Mouse (Mus musculus) limb, embryonic 11.5 days (tissue): Measurements from ENCODE around the gene 1700012A03Rik. TPM values are rescaled to one million over a fixed set of nuclear protein-coding genes. Genes with fewer than 3 reads are reported as not detected.

Experiments
- ATAC-seq: fragments of 200-750 bp; cut with Nextera tagmentation; 2 replicates; pipeline ENCODE4 v1.8.0; 2017; ENCODE audit warnings: low read depth; ENCODE audit not compliant: insufficient number of reproducible peaks, low FRiP score, low TSS enrichment
- DNase-seq: peaks from one replicate; pipeline ENCODE4 v3.0.0-alpha.2; 2015; ENCODE audit warnings: low spot score
- H3K27ac ChIP-seq: fragments of 300-500 bp; sonication (generic); replicated peaks from 2 replicates; pipeline ENCODE4 v1.5.1; 2014; ENCODE audit warnings: low read depth, mild to moderate bottlenecking, low read length
- H3K27me3 ChIP-seq: fragments of 300-500 bp; sonication (generic); 2 replicates; pipeline ENCODE4 v1.6.1; 2014; ENCODE audit warnings: mild to moderate bottlenecking, low read length, mixed read lengths; ENCODE audit not compliant: control insufficient read depth, insufficient read depth
- H3K36me3 ChIP-seq: fragments of 300-500 bp; sonication (generic); 2 replicates; pipeline ENCODE4 v1.6.1; 2014; ENCODE audit warnings: mild to moderate bottlenecking, low read length, moderate library complexity, mixed read lengths; ENCODE audit not compliant: control insufficient read depth, insufficient read depth
- H3K4me1 ChIP-seq: fragments of 300-500 bp; sonication (generic); 2 replicates; pipeline ENCODE4 v1.6.1; 2014; ENCODE audit warnings: low read length, mixed read lengths; ENCODE audit not compliant: control insufficient read depth, insufficient read depth
- H3K4me2 ChIP-seq: fragments of 300-500 bp; sonication (generic); 2 replicates; pipeline ENCODE4 v1.6.1; 2014; ENCODE audit warnings: low read depth, mild to moderate bottlenecking, moderate library complexity; ENCODE audit not compliant: severe bottlenecking
- H3K4me3 ChIP-seq: fragments of 300-500 bp; sonication (generic); 2 replicates; pipeline ENCODE4 v1.5.1; 2014; ENCODE audit warnings: low read depth, low read length
- H3K9ac ChIP-seq: fragments of 300-500 bp; sonication (generic); 2 replicates; pipeline ENCODE4 v1.6.1; 2014; ENCODE audit warnings: mild to moderate bottlenecking, low read length
- H3K9me3 ChIP-seq: fragments of 300-500 bp; sonication (generic); 2 replicates; pipeline ENCODE4 v1.6.1; 2016; ENCODE audit warnings: low read length; ENCODE audit not compliant: control insufficient read depth
- WGBS: fragments of 180-500 bp; shearing (Covaris S2); extraction: QIAGEN DNeasy Blood & Tissue Kit; methylation state at CpG from one replicate; pipeline ENCODE4 v1.1.7; 2014; 5-methylcytosine and 5-hydroxymethylcytosine counted together
- polyA plus RNA-seq: library from polyadenylated mRNA; unstranded; fragments of >200 nt; fragmentation: Nextera tagmentation; extraction: Ambion mirVana; gene quantifications from 2 replicates; pipeline ENCODE4 v1.2.1, GENCODE M21; 2014

The 1700012A03Rik gene
- polyA plus RNA-seq, 1 experiment from 2014 or later: not detected

DNA sequence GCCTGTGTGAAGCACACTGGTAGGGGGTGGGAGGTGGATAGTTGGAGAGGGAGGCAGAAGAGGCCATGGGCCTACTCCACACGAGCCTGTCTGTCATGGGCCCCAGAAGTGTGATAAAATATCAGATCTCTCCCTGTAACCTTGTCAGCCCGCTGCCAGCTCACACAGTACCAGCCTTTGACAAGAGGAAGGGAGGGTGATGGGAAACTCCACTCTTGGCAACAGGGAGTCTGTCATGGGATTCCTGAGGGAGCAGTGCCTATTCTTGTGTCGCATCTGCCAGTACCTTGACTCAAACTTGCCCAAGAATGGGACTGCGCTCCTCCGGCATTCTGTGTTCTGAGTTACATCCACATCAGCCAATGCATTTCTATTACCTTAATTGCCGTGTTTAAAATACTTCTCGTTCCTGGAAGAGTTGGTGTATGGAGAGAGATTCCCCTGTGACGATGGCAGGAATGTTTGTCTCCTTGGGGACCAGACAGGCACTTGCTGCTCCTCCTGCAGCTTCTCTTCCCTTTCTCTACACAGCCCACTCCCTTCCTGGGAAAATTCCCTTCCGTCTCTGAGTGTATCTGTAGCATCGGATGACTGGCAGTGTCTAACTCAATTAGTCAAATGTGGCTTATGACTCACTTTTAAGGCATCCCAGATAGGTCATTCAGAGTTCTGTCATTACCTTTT, 28.1 kb upstream of the 1700012A03Rik start:
- no peak overlapping the region for H3K27ac ChIP-seq
- H3K4me3 ChIP-seq: no peak overlapping the region
- DNase-seq: no peak
- no peaks in the 10 kb centered on the region for H3K9me3 ChIP-seq
- no peak for ATAC-seq
- H3K36me3 ChIP-seq: no peaks in the 10 kb centered on the region
- H3K4me1 ChIP-seq: no peaks in the 10 kb centered on the region
- H3K9ac ChIP-seq: no peak overlapping the region
- no peaks in the 10 kb centered on the region for H3K27me3 ChIP-seq
- WGBS: 85% methylated on average over 10 of the region's 10 CpGs
- no peak overlapping the region for H3K4me2 ChIP-seq

DNA sequence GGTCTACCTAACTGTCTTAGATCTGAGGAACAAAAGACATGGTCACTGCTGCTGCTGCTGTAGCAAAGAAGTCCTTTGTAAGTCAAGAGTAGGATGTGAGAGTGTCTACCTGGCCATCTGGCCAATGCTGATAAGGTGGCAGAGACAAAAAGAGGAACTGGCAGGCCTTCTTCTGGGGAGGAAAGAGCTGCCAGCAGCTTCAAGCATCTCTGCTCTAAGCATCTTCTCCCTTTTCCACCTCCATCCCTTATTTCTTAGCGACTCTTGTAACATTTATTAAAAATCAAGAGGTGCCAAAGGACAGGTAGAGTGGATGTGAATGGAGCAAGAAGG, 27.5 kb upstream of the 1700012A03Rik start:
- Histone ChIP-seq H3K4me3 (no peak overlapping the region), H3K4me1 (no peaks in the 10 kb centered on the region), H3K9me3 (no peaks in the 10 kb centered on the region), H3K36me3 (no peaks in the 10 kb centered on the region), H3K4me2 (no peak overlapping the region), H3K27ac (no peak overlapping the region), H3K27me3 (no peaks in the 10 kb centered on the region), H3K9ac (no peak overlapping the region)
- no peak for DNase-seq
- ATAC-seq: no peak
- WGBS: 92% methylated on average over 1 of the region's 1 CpGs

DNA sequence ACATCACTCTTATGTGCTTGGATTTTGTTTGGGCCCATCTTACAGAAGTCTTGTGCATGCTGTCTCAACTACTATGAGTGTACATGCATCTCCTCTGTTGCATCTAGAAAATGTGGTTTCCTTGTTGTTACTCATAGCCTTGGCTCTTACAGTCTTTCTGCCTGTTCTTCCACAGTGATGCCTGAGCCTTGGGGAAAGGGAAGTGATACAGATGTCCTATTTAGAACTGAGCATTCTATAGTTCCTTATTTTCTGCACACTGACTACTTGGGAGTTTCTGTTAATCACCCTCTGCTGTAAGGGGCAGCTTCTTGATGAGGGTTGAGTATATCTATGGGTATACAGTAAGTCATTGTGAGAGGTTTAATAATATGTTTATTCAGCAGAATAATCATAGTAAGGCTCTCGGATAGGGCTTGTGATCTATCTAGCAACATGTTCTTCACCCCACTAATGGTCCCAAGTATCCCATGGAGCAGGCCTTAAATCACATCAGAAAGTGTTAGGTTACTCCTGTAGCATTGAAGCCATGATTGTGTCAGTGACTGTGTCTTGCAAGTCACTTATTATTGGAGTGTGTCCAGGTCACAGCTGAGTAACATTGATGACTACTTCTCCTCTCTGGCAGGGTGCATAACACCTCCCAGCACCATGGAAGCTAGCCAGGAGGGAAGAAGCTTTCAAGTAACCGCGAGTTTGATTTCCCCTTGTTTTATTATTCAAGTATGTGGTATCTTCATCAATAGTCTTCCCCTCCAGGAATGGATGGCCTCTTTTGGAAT, 21.6 kb upstream of the 1700012A03Rik start:
- no peak for DNase-seq
- Histone ChIP-seq H3K36me3 (no peaks in the 10 kb centered on the region), H3K9ac (no peak overlapping the region), H3K4me2 (no peak overlapping the region), H3K27ac (no peak overlapping the region), H3K4me1 (no peaks in the 10 kb centered on the region), H3K4me3 (no peak overlapping the region), H3K9me3 (no peaks in the 10 kb centered on the region), H3K27me3 (no peaks in the 10 kb centered on the region)
- no peak for ATAC-seq
- WGBS: 96% methylated on average over 3 of the region's 3 CpGs

DNA sequence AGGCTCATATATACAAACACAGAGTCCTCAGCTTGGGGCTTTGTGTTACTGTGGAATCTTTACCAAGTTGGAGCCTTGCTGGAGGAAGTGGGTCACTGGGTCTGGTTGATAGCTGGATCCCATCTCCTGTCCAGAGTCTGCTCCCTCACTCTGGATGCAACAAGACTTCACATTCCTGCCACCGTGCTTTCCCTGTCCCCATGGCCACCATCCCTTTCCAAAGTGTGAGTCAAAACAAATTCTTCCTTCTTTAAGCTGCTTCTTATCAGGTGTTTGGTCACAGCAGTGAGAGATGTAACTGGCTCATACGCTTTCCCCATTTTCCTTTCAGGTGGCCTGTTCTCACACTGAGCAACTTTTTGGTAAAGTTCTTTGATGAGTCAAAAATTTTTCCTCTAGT, 15.8 kb upstream of the 1700012A03Rik start:
- Histone ChIP-seq H3K4me1 (no peaks in the 10 kb centered on the region), H3K9ac (no peak overlapping the region), H3K9me3 (no peaks in the 10 kb centered on the region), H3K4me3 (no peak overlapping the region), H3K27me3 (no peaks in the 10 kb centered on the region), H3K4me2 (no peak overlapping the region), H3K36me3 (no peaks in the 10 kb centered on the region), H3K27ac (no peak overlapping the region)
- 89% methylated on average over 2 of the region's 2 CpGs for WGBS
- ATAC-seq: no peak
- DNase-seq: no peak

DNA sequence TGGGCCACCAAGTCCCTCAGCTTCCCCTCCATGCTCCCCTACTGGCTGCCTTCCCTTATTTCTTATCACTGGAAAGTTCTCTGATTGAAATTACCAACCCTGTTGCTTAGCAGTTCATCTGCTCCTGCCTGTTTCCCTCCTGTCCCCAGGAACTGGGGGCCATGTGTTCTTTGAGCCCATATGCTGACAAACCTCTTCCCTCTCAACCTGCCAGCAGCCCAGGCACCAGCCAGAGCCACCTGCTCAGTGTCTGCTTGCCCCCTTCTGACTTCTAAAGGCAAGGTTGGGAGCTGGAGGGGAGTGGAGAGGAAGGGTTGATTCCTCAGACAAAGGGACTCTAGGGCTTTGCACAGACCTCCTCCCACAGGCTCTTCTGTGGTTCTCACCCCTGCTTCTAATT, 4.7 kb upstream of the 1700012A03Rik start:
- Histone ChIP-seq H3K27ac (no peak overlapping the region), H3K4me3 (no peak overlapping the region), H3K9me3 (no peaks in the 10 kb centered on the region), H3K9ac (no peak overlapping the region), H3K4me2 (no peak overlapping the region), H3K27me3 (no peaks in the 10 kb centered on the region), H3K4me1 (no peaks in the 10 kb centered on the region), H3K36me3 (no peaks in the 10 kb centered on the region)
- no peak for DNase-seq
- ATAC-seq: no peak

DNA sequence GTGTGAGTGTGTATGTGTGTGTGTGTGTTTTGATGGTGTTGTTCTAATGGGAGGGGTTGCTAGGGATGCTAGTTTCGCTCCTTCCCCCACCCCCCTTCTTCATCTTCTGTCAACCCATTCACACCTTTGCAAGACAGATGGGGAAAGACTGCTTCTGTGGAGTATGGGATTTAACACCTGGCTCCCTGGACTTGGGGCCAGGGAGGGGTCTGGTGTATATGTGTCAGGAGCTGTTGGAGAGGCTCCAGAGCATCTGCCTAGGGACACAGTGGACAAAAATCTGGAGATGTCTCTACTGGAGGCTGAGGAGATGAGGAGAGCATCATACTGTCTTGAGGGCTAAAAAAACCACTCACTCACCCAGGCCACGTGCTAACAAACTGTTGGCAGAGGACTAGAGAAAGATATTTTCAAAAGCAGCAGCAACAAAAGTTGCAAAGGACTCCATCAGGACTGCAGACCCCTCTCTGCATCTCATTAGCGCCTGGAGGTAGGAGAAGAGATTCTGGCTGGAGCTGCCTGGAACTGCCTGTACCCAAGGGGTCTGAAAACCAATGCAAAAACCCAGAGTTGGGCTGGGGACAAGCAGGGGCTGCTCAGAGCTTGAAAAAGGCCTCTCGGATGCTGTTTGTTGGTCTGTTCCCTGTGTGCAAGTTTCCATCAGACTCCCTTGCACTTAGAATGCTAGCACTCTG, 643 bp upstream of the 1700012A03Rik start:
- H3K36me3 ChIP-seq: no peaks in the 10 kb centered on the region
- H3K9me3 ChIP-seq: no peaks in the 10 kb centered on the region
- DNase-seq (no peak), ATAC-seq (no peak)
- H3K27ac ChIP-seq: no peak overlapping the region
- H3K4me2 ChIP-seq: no peak overlapping the region
- 36% methylated on average over 4 of the region's 4 CpGs for WGBS
- no peaks in the 10 kb centered on the region for H3K4me1 ChIP-seq
- no peak overlapping the region for H3K9ac ChIP-seq
- no peaks in the 10 kb centered on the region for H3K27me3 ChIP-seq
- H3K4me3 ChIP-seq: no peak overlapping the region

DNA sequence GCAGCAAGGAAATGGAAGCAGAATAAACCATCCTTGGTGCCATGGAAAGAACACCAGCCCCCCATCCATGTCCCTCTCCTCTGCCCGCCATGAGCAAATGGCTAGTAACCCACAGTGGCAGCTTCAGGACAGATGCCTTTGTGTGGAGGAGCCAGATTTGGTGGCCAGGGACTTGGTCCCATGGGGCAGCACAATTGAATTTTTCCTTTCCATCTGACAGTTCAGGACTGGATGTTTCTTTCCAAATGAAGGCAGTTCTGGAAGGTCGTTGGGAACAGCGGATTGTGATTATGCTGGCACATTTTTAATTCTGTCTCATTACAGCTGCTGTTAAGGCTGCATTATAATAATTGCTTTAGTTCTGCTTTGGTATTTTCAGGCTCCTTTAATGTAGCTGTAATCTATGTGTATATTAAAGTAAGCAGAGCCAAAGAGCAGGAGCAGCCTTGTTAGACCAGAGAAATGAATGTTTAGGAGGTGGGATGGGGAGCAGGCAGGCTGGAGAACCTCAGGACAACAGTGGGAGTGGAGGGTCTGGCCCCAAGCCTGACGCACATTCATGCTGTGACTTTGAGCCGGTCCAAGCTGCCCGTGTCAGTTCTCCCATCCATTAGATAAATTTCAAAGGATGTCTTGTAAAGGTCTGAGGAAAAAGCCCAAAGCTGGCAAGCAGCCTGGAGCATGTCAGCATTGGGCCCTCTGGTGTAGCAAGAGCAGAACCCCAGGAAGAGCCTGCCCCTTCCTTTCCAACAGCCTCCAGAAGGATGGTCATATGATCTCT, 2.3 kb downstream of the 1700012A03Rik start:
- no peak overlapping the region for H3K4me3 ChIP-seq
- no peaks in the 10 kb centered on the region for H3K9me3 ChIP-seq
- H3K27ac ChIP-seq: no peak overlapping the region
- H3K4me1 ChIP-seq: no peaks in the 10 kb centered on the region
- WGBS: 86% methylated on average over 6 of the region's 6 CpGs
- no peaks in the 10 kb centered on the region for H3K36me3 ChIP-seq
- no peak for ATAC-seq
- no peaks in the 10 kb centered on the region for H3K27me3 ChIP-seq
- no peak for DNase-seq
- no peak overlapping the region for H3K9ac ChIP-seq
- no peak overlapping the region for H3K4me2 ChIP-seq

DNA sequence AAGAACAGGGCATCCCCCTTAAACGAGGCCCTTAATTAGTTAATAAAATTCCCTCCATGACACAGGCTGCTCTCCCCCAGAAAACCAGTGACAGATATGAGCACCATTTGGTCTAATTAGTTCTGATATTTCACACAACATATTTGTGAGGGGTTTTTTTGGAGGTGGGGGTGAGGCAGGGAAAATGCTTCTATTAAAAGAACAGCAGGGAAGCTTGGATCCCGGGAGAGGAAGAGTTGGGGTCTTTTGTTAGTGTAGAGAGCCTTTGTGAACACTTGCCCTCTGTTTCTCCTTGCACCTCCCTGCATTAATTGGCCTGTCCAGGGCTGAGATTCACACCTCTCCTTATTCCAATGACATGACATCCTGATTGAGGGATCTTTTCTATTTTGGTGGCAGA, 6.5 kb downstream of the 1700012A03Rik start:
- Histone ChIP-seq H3K4me3 (no peak overlapping the region), H3K4me1 (no peaks in the 10 kb centered on the region), H3K27ac (no peak overlapping the region), H3K4me2 (no peak overlapping the region), H3K9me3 (no peaks in the 10 kb centered on the region), H3K36me3 (no peaks in the 10 kb centered on the region), H3K9ac (no peak overlapping the region), H3K27me3 (no peaks in the 10 kb centered on the region)
- WGBS: 53% methylated on average over 2 of the region's 2 CpGs
- ATAC-seq (no peak), DNase-seq (no peak)
